Mouse (Mus musculus) kidney, adult 9 months (tissue): ENCODE data around the gene Fam207a.

Experiments
- DNase-seq: peaks from one replicate; pipeline ENCODE4 v3.0.0; 2022

The Fam207a gene

GRCm38 (mm10) chr10:77500636-77501035, 14.9 kb downstream of the Fam207a start:
- DNase-seq: no peak

- no peak for DNase-seq
Measured at GRCm38 (mm10) chr10:77498254-77498653, 17.3 kb downstream of the Fam207a start.

- no peak for DNase-seq
Measured at GRCm38 (mm10) chr10:77497185-77497584, 18.4 kb downstream of the Fam207a start.

- no peak for DNase-seq
Measured at GRCm38 (mm10) chr10:77492885-77493284, 22.7 kb downstream of the Fam207a start.

- DNase-seq: no peak
Measured at GRCm38 (mm10) chr10:77491585-77491984, 24.0 kb downstream of the Fam207a start.

- DNase-seq: no peak
Measured at GRCm38 (mm10) chr10:77488168-77488567, 27.4 kb downstream of the Fam207a start.

- no peak for DNase-seq
Measured at GRCm38 (mm10) chr10:77485786-77486185, 29.8 kb downstream of the Fam207a start.

GRCm38 (mm10) chr10:77484205-77484935, 31.2 kb downstream of the Fam207a start:
- peak; percentile 73 for DNase-seq

- DNase-seq: no peak
Measured at GRCm38 (mm10) chr10:77481814-77482213, 33.8 kb downstream of the Fam207a start.

- no peak for DNase-seq
Measured at GRCm38 (mm10) chr10:77479972-77480371, 35.6 kb downstream of the Fam207a start.

GRCm38 (mm10) chr10:77476907-77477306, 38.7 kb downstream of the Fam207a start:
- no peak for DNase-seq

GRCm38 (mm10) chr10:77472188-77472587, 43.4 kb downstream of the Fam207a start:
- no peak for DNase-seq

GRCm38 (mm10) chr10:77471512-77471911, 44.1 kb downstream of the Fam207a start:
- no peak for DNase-seq

- DNase-seq: no peak
Measured at GRCm38 (mm10) chr10:77470763-77471162, 44.8 kb downstream of the Fam207a start.

GRCm38 (mm10) chr10:77468675-77469074, 46.9 kb downstream of the Fam207a start:
- no peak for DNase-seq

GRCm38 (mm10) chr10:77467407-77467806, 48.2 kb downstream of the Fam207a start:
- no peak for DNase-seq

- no peak for DNase-seq
Measured at GRCm38 (mm10) chr10:77465902-77466301, 49.7 kb downstream of the Fam207a start.

- DNase-seq: peak; percentile 29
Measured at GRCm38 (mm10) chr10:77464181-77464936, 51.2 kb downstream of the Fam207a start.

- no peak for DNase-seq
Measured at GRCm38 (mm10) chr10:77461161-77461560, 54.4 kb downstream of the Fam207a start.

GRCm38 (mm10) chr10:77457701-77458100, 57.9 kb downstream of the Fam207a start:
- DNase-seq: no peak

- no peak for DNase-seq
Measured at GRCm38 (mm10) chr10:77456507-77456906, 59.1 kb downstream of the Fam207a start.

GRCm38 (mm10) chr10:77455251-77456010, 60.2 kb downstream of the Fam207a start:
- no peak for DNase-seq

GRCm38 (mm10) chr10:77454795-77455194, 60.8 kb downstream of the Fam207a start:
- no peak for DNase-seq

GRCm38 (mm10) chr10:77451822-77452221, 63.8 kb downstream of the Fam207a start:
- DNase-seq: no peak
